Mouse (Mus musculus) B cell, adult (primary cell): ENCODE measurements around the gene Rnf169. TPM values are rescaled to one million over a fixed set of nuclear protein-coding genes. Genes with fewer than 3 reads are reported as not detected.

Source experiments
- total RNA-seq: library from RNA; stranded (reverse); gene quantifications from 4 replicates; pipeline ENCODE4 v1.2.4, GENCODE M21; 2023; ENCODE audit not compliant: inconsistent age

Rnf169 gene
- 26.5 to 32.0 TPM (median 28.6 TPM) in 4 replicates for total RNA-seq

DNA sequence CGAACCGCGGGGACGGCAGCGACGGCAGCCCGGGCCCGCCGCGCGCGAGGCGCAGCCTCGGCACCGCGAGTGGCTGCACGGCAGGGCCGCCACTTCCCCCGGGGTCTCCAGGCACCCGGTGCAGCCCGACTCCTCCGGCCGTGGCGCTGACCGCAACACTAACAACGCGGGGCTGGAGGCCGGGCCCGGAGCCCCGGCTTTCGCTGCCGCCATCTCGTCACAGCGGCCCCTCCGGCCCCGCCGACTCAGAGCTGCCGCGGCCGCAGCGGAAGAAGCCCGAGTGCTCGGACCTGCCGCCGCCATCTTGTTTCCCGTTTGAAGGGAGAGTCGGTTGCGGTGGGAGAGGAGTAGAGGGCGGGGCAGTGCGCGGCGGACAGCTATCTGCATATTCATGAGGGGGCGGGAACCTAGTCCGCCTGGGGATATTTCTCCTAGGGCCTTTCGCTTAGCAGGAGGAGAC is at the start of gene Rnf169:
Rnf169 (minus strand) TSS at position 317 of the 460 bp plus-strand sequence.

DNA sequence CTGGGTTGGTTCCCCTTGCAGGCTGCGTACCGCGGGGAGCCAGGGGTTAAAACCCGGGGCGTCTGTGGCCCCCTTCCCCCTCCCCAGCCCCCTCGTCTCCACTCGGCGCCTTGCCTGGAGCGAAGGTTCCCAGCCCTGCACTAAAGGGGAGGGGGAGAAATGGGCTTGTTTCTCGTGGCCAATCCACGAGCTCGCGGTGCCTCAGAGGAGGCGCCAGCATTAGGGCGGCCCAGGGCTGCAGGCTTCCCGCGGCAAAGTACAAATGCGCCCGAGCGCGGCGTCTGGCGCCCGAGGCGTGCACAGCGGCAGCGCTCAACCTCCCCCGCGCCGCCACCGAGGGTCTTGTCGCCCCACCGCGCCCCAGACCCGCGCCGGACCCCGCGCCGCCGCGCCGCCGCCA is 25.5 kb upstream of the Rnf169 start, which contains the start of gene Chrdl2:
Chrdl2 (plus strand) TSS at position 383 of the 400 bp plus-strand sequence.

Other genes starting within 250 kb of the Rnf169 start
- gene Olfr521, start 216.9 kb downstream of the Rnf169 start, total RNA-seq = not detected in 4 replicates
- gene Neu3, start 152.0 kb downstream of the Rnf169 start, total RNA-seq = 2.0 to 2.8 TPM (median 2.4 TPM) in 4 replicates
- 0.18 TPM in 1 of 4 replicates, not detected in the others for gene Xrra1, start 121.3 kb downstream of the Rnf169 start, total RNA-seq
- gene Spcs2, start 117.0 kb downstream of the Rnf169 start, total RNA-seq = 90.1 to 104 TPM (median 95.0 TPM) in 4 replicates
- not detected in 4 replicates for gene Chrdl2, start 25.7 kb upstream of the Rnf169 start, total RNA-seq
- gene Pold3, start 141.1 kb upstream of the Rnf169 start, total RNA-seq = 61.8 to 67.8 TPM (median 66.2 TPM) in 4 replicates
- gene Lipt2, start 178.8 kb upstream of the Rnf169 start, total RNA-seq = 0.51 to 1.7 TPM (median 0.95 TPM) in 4 replicates
- not detected in 4 replicates for gene Kcne3, start 196.1 kb upstream of the Rnf169 start, total RNA-seq
- gene Pgm2l1, start 246.9 kb upstream of the Rnf169 start, total RNA-seq = 16.4 to 19.8 TPM (median 17.5 TPM) in 4 replicates